Mouse (Mus musculus): ENCODE data around the gene Manf. TPM values are rescaled to one million over a fixed set of nuclear protein-coding genes. Genes with fewer than 3 reads are reported as not detected.

Manf gene
- polyA plus RNA-seq, 1 experiment from 2014 or later = 240 TPM

GRCm38 (mm10) chr9:106908174-106908573, 16.4 kb upstream of the Manf start:
- DNase-seq (ENCODE audit: low spot score) = no peak
- no peak for ATAC-seq (replicated peaks; ENCODE audit: low FRiP score, low read depth)
- Histone ChIP-seq H3K27me3 (ENCODE audit: insufficient read depth, low read length) (no peaks in the 10 kb centered on the region), H3K9me3 (replicated peaks; ENCODE audit: low read length) (no peaks in the 10 kb centered on the region), H3K4me1 (replicated peaks; ENCODE audit: insufficient read depth, low read length) (no peaks in the 10 kb centered on the region), H3K36me3 (ENCODE audit: insufficient read depth, low read length) (no peaks in the 10 kb centered on the region), H3K4me3 (replicated peaks; ENCODE audit: low read depth, low read length) (no peak overlapping the region), H3K9ac (ENCODE audit: low read depth, low read length) (no peak overlapping the region), H3K27ac (no peak overlapping the region), H3K4me2 (ENCODE audit: low read length) (no peak overlapping the region)
- WGBS = 88% methylated on average over 3 of the region's 3 CpGs
- TF ChIP-seq CTCF (IDR thresholded peaks at IDR 0.05; ENCODE audit: low read depth) = no peak

GRCm38 (mm10) chr9:106906597-106906996, 14.8 kb upstream of the Manf start:
- no peak for ATAC-seq (replicated peaks; ENCODE audit: low FRiP score, low read depth)
- H3K4me1 ChIP-seq (replicated peaks; ENCODE audit: insufficient read depth, low read length) = no peaks in the 10 kb centered on the region
- H3K27ac ChIP-seq = no peak overlapping the region
- H3K4me2 ChIP-seq (ENCODE audit: low read length) = no peak overlapping the region
- H3K9ac ChIP-seq (ENCODE audit: low read depth, low read length) = no peak overlapping the region
- no peaks in the 10 kb centered on the region for H3K9me3 ChIP-seq (replicated peaks; ENCODE audit: low read length)
- WGBS = 88% methylated on average over 8 of the region's 8 CpGs
- no peak overlapping the region for H3K4me3 ChIP-seq (replicated peaks; ENCODE audit: low read depth, low read length)
- no peak for DNase-seq (ENCODE audit: low spot score)
- no peaks in the 10 kb centered on the region for H3K36me3 ChIP-seq (ENCODE audit: insufficient read depth, low read length)
- no peak for TF ChIP-seq CTCF (IDR thresholded peaks at IDR 0.05; ENCODE audit: low read depth)
- no peaks in the 10 kb centered on the region for H3K27me3 ChIP-seq (ENCODE audit: insufficient read depth, low read length)

- H3K4me2 ChIP-seq (ENCODE audit: low read length) = no peak overlapping the region
- H3K9ac ChIP-seq (ENCODE audit: low read depth, low read length) = no peak overlapping the region
- H3K27me3 ChIP-seq (ENCODE audit: insufficient read depth, low read length) = no peaks in the 10 kb centered on the region
- H3K36me3 ChIP-seq (ENCODE audit: insufficient read depth, low read length) = no peaks in the 10 kb centered on the region
- TF ChIP-seq CTCF (IDR thresholded peaks at IDR 0.05; ENCODE audit: low read depth) = peak; percentile 82
- no peak overlapping the region for H3K27ac ChIP-seq
- no peak overlapping the region for H3K4me3 ChIP-seq (replicated peaks; ENCODE audit: low read depth, low read length)
- H3K9me3 ChIP-seq (replicated peaks; ENCODE audit: low read length) = no peaks in the 10 kb centered on the region
- no peaks in the 10 kb centered on the region for H3K4me1 ChIP-seq (replicated peaks; ENCODE audit: insufficient read depth, low read length)
- ATAC-seq (replicated peaks; ENCODE audit: low FRiP score, low read depth) (0 out of 2 replicates have a peak, but pooled peaks have one; percentile 17), DNase-seq (ENCODE audit: low spot score) (peak; percentile 78)
- WGBS = 15% methylated on average over 1 of the region's 1 CpGs
These were observed 12.0 kb upstream of the Manf start for GRCm38 (mm10) chr9:106903791-106904134.

GRCm38 (mm10) chr9:106903099-106903790, 11.5 kb upstream of the Manf start:
- H3K9me3 ChIP-seq (replicated peaks; ENCODE audit: low read length) = no peaks in the 10 kb centered on the region
- DNase-seq (ENCODE audit: low spot score) (no peak), ATAC-seq (replicated peaks; ENCODE audit: low FRiP score, low read depth) (no peak)
- H3K4me1 ChIP-seq (replicated peaks; ENCODE audit: insufficient read depth, low read length) = no peaks in the 10 kb centered on the region
- WGBS = 88% methylated on average over 4 of the region's 4 CpGs
- no peak overlapping the region for H3K9ac ChIP-seq (ENCODE audit: low read depth, low read length)
- no peak for TF ChIP-seq CTCF (IDR thresholded peaks at IDR 0.05; ENCODE audit: low read depth)
- no peak overlapping the region for H3K27ac ChIP-seq
- no peaks in the 10 kb centered on the region for H3K27me3 ChIP-seq (ENCODE audit: insufficient read depth, low read length)
- no peak overlapping the region for H3K4me2 ChIP-seq (ENCODE audit: low read length)
- H3K4me3 ChIP-seq (replicated peaks; ENCODE audit: low read depth, low read length) = no peak overlapping the region
- no peaks in the 10 kb centered on the region for H3K36me3 ChIP-seq (ENCODE audit: insufficient read depth, low read length)

GRCm38 (mm10) chr9:106901596-106901995, 9.8 kb upstream of the Manf start:
- Histone ChIP-seq H3K4me2 (ENCODE audit: low read length) (no peak overlapping the region), H3K36me3 (ENCODE audit: insufficient read depth, low read length) (no peaks in the 10 kb centered on the region), H3K9ac (ENCODE audit: low read depth, low read length) (no peak overlapping the region), H3K4me3 (replicated peaks; ENCODE audit: low read depth, low read length) (no peak overlapping the region), H3K27me3 (ENCODE audit: insufficient read depth, low read length) (no peaks in the 10 kb centered on the region), H3K9me3 (replicated peaks; ENCODE audit: low read length) (no peaks in the 10 kb centered on the region), H3K4me1 (replicated peaks; ENCODE audit: insufficient read depth, low read length) (no peaks in the 10 kb centered on the region), H3K27ac (no peak overlapping the region)
- ATAC-seq (replicated peaks; ENCODE audit: low FRiP score, low read depth) (no peak), DNase-seq (ENCODE audit: low spot score) (no peak)
- no peak for TF ChIP-seq CTCF (IDR thresholded peaks at IDR 0.05; ENCODE audit: low read depth)
- WGBS = 88% methylated on average over 7 of the region's 7 CpGs

GRCm38 (mm10) chr9:106898901-106899300, 7.1 kb upstream of the Manf start:
- no peak overlapping the region for H3K27ac ChIP-seq
- no peak overlapping the region for H3K4me2 ChIP-seq (ENCODE audit: low read length)
- DNase-seq (ENCODE audit: low spot score) (no peak), ATAC-seq (replicated peaks; ENCODE audit: low FRiP score, low read depth) (no peak)
- no peaks in the 10 kb centered on the region for H3K9me3 ChIP-seq (replicated peaks; ENCODE audit: low read length)
- H3K4me3 ChIP-seq (replicated peaks; ENCODE audit: low read depth, low read length) = no peak overlapping the region
- TF ChIP-seq CTCF (IDR thresholded peaks at IDR 0.05; ENCODE audit: low read depth) = no peak
- WGBS = 38% methylated on average over 1 of the region's 1 CpGs
- no peaks in the 10 kb centered on the region for H3K27me3 ChIP-seq (ENCODE audit: insufficient read depth, low read length)
- H3K36me3 ChIP-seq (ENCODE audit: insufficient read depth, low read length) = no peaks in the 10 kb centered on the region
- H3K9ac ChIP-seq (ENCODE audit: low read depth, low read length) = no peak overlapping the region
- H3K4me1 ChIP-seq (replicated peaks; ENCODE audit: insufficient read depth, low read length) = no peaks in the 10 kb centered on the region

- Histone ChIP-seq H3K9ac (ENCODE audit: low read depth, low read length) (no peak overlapping the region), H3K9me3 (replicated peaks; ENCODE audit: low read length) (no peaks in the 10 kb centered on the region), H3K4me2 (ENCODE audit: low read length) (no peak overlapping the region; the same call in 1 of the 2 replicates), H3K27me3 (ENCODE audit: insufficient read depth, low read length) (no peaks in the 10 kb centered on the region), H3K4me3 (replicated peaks; ENCODE audit: low read depth, low read length) (no peak overlapping the region), H3K27ac (no peak overlapping the region), H3K4me1 (replicated peaks; ENCODE audit: insufficient read depth, low read length) (peaks cover 13% of the 10 kb centered on the region), H3K36me3 (ENCODE audit: insufficient read depth, low read length) (peaks cover 18% of the 10 kb centered on the region; the same call in 1 of the 2 replicates)
- 42% methylated on average over 3 of the region's 3 CpGs for WGBS
- DNase-seq (ENCODE audit: low spot score) (no peak), ATAC-seq (replicated peaks; ENCODE audit: low FRiP score, low read depth) (no peak)
- no peak for TF ChIP-seq CTCF (IDR thresholded peaks at IDR 0.05; ENCODE audit: low read depth)
These were observed 1.5 kb upstream of the Manf start for GRCm38 (mm10) chr9:106893327-106893726.

Data from kidney, postnatal 0 days (tissue).